23 mouse cellular contexts compared by ENCODE assay signal in genomic region chr1:170405152-170405551, GRCm38 (mm10).
DNase-seq lines count a peak whose midpoint lies in the region; ATAC-seq and TF ChIP-seq lines count a peak whose summit lies in the region.
"Had no signal": no experiment of that assay in that cellular context is flagged by ENCODE, and none has a peak within 500 bp of the region (broad histone marks: within the 10 kb centered on the region; RNA-seq: fewer than 3 reads in every experiment).

No protein-coding gene starts in this region.

- peak overlapping the region; percentile 0; the same call in 1 of the 2 replicates for H3K27ac ChIP-seq in left cerebral cortex, adult 2 months
- no peak overlapping the region for H3K27ac ChIP-seq in MEL (ENCODE audit: control insufficient read depth, low read depth, low read length)
- H3K27ac ChIP-seq: embryonic facial prominence, embryonic 15.5 days; forebrain, embryonic 10.5 days; heart, adult 2 months; heart, embryonic 15.5 days; hindbrain, embryonic 10.5 days; hindbrain, embryonic 15.5 days had no signal

- no peak overlapping the region for H3K4me3 ChIP-seq in left cerebral cortex, adult 2 months
- no peak overlapping the region for H3K4me3 ChIP-seq in MEL (ENCODE audit: control insufficient read depth in 1 of 2, insufficient read depth in 1 of 2, low read depth in 2 of 2, low read length in 2 of 2)
- H3K4me3 ChIP-seq: embryonic facial prominence, embryonic 15.5 days; erythroblast, embryonic 14.5 days; forebrain, embryonic 10.5 days; heart, adult 2 months; heart, embryonic 15.5 days; hindbrain, embryonic 10.5 days; hindbrain, embryonic 15.5 days had no signal

- no peaks in the 10 kb centered on the region for H3K79me2 ChIP-seq in MEL (ENCODE audit: control insufficient read depth, insufficient read depth, low read length, poor library complexity)

- TF ChIP-seq POLR2A in MEL (IDR thresholded peaks at IDR 0.05; ENCODE audit: control insufficient read depth in 1 of 2, insufficient read depth in 1 of 2, low read depth in 1 of 2, low read length in 2 of 2, poor library complexity in 1 of 2) = no peak

- no peak for TF ChIP-seq CTCF in left cerebral cortex, adult 2 months (IDR thresholded peaks at IDR 0.05)
- TF ChIP-seq CTCF in MEL (IDR thresholded peaks at IDR 0.05 in 2 of 3, conservative IDR thresholded peaks at IDR 0.05 in 1 of 3; ENCODE audit: control insufficient read depth in 1 of 3, insufficient read depth in 1 of 3, low read depth in 2 of 3, low read length in 3 of 3, poor library complexity in 1 of 3, severe bottlenecking in 1 of 3) = no peak

- no peaks in the 10 kb centered on the region for H3K27me3 ChIP-seq in MEL (ENCODE audit: control insufficient read depth in 1 of 2, insufficient read depth in 2 of 2, low read length in 2 of 2)
- H3K27me3 ChIP-seq: embryonic facial prominence, embryonic 15.5 days; heart, embryonic 15.5 days; hindbrain, embryonic 15.5 days had no signal

- no peak overlapping the region for H3K9ac ChIP-seq in MEL (ENCODE audit: control insufficient read depth, low read depth, low read length, poor library complexity, severe bottlenecking)
- H3K9ac ChIP-seq: embryonic facial prominence, embryonic 15.5 days; heart, embryonic 15.5 days; hindbrain, embryonic 15.5 days had no signal

- intact Hi-C loops in left cerebral cortex, adult 2 months (cut with DNase I) = loop anchor here (5.0 kb wide), 2 partner anchors 102 to 182 kb away; partner anchors contain the start of gene Nos1ap
- intact Hi-C loops in left cerebral cortex, postnatal 4 days (cut with DNase I) = no loop called here

- H3K9me3 ChIP-seq in MEL (replicated peaks; ENCODE audit: insufficient read depth, low read length) = no peaks in the 10 kb centered on the region
- H3K9me3 ChIP-seq: embryonic facial prominence, embryonic 15.5 days; forebrain, embryonic 10.5 days; heart, embryonic 15.5 days; hindbrain, embryonic 10.5 days; hindbrain, embryonic 15.5 days had no signal

- no peak for TF ChIP-seq EP300 in MEL (IDR thresholded peaks at IDR 0.05; ENCODE audit: low read depth in 1 of 2, low read length in 2 of 2)

- DNase-seq in left cerebral cortex, adult 2 months (ENCODE audit: extremely low spot score in 1 of 2, low spot score in 2 of 2) = no peak
- DNase-seq in left cerebral cortex, postnatal 4 days = no peak
- peak; percentile 36 for DNase-seq in MEL (ENCODE audit: low read depth, low spot score)
- DNase-seq in thymus, postnatal 0 days (ENCODE audit: low spot score) = no peak
- DNase-seq in urinary bladder, postnatal 36 days (ENCODE audit: low spot score in 2 of 2) = no peak
- no peak for DNase-seq in heart, adult 11 months
- DNase-seq: adrenal gland, postnatal 10 days; cerebellum, adult 18-20 months; cerebellum, adult 9-11 months; cerebellum, postnatal 36 days; embryo, embryonic 11 days; heart, adult 2 months; heart, postnatal 14 days had no signal

- no peaks in the 10 kb centered on the region; a peak in 1 of 4 replicates for H3K4me1 ChIP-seq in MEL (ENCODE audit: control insufficient read depth in 1 of 2, insufficient read depth in 2 of 2, low read length in 2 of 2)
- H3K4me1 ChIP-seq: embryonic facial prominence, embryonic 15.5 days had no signal

- no peak for TF ChIP-seq RAD21 in MEL (IDR thresholded peaks at IDR 0.05; ENCODE audit: low read depth, low read length)

- ATAC-seq in common myeloid progenitor, adult 5-6 weeks (replicated peaks; ENCODE audit: low read depth, poor library complexity, severe bottlenecking) = peak; percentile 64
- ATAC-seq in megakaryocyte-erythroid progenitor cell, adult 5-6 weeks (replicated peaks; ENCODE audit: low FRiP score, low TSS enrichment, poor library complexity, severe bottlenecking) = peak; percentile 28; the same call in 1 of the 2 replicates
- ATAC-seq: forebrain, embryonic 14.5 days; intestine, embryonic 16.5 days had no signal

- H3K36me3 ChIP-seq in MEL (ENCODE audit: control insufficient read depth in 1 of 2, insufficient read depth in 2 of 2, low read length in 2 of 2) = no peaks in the 10 kb centered on the region
- H3K36me3 ChIP-seq: embryonic facial prominence, embryonic 15.5 days; forebrain, embryonic 10.5 days; heart, embryonic 15.5 days; hindbrain, embryonic 10.5 days; hindbrain, embryonic 15.5 days had no signal

TF ChIP-seq in MEL, 35 proteins besides CTCF, POLR2A, EP300 and RAD21:
- TF ChIP-seq MAFK (IDR thresholded peaks at IDR 0.05; ENCODE audit: borderline replicate concordance, low read depth, low read length) (peak; percentile 40; the same call in 1 of the 2 replicates), NRF1 (IDR thresholded peaks at IDR 0.05; ENCODE audit: insufficient read depth, low read depth, low read length, poor library complexity, severe bottlenecking) (no peak), ZMIZ1 (IDR thresholded peaks at IDR 0.05; ENCODE audit: low read depth, low read length) (no peak)
